Mouse (Mus musculus) small intestine, adult 2 months (tissue): Measurements from ENCODE around the gene Acadm.

Experiments used
- CTCF ChIP-seq: fragments of 200-500 bp; IDR thresholded peaks from 2 replicates; pipeline ENCODE4 v1.5.1; 2012; ENCODE audit warnings: low read depth, mild to moderate bottlenecking, control low read depth, inconsistent platforms, low read length, moderate library complexity, mixed read lengths; ENCODE audit not compliant: insufficient replicate concordance, insufficient read length; ENCODE audit errors: extremely low read depth
- POLR2A ChIP-seq: fragments of 200-500 bp; IDR thresholded peaks from 2 replicates; pipeline ENCODE4 v1.6.1; 2012; ENCODE audit warnings: low read depth, mild to moderate bottlenecking, control low read depth, inconsistent platforms, low read length, moderate library complexity

DNA sequence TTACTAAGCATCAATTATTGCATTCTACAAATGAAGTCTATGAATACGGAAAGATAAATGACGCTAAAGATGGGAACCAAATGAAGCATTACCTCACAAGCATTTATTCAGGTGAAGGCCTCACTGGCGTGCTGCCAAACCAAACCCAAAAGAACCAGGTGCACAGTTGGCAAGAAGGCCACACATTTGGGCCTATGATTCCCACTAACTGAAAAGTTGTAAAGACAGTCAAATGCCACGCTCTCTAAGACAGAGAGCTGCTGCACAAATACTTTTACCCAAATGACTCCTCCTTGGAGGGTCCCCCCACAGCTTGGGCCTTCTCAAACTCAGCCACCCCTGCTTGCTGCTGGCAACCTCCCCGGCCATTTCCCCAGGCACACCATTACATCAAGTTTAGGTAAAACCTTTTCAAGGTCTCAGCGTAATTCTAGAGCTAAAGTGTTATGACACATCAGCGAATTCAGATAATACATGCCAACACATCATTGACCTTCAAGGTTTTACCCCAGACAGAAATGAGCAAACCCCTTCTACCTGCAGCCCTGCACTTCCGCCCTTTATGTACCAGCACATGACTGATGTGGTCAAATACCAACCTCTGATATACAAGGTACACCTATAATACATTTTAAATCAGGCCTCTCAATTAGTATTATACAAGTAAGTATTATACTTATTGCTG is 33.1 kb downstream of the Acadm start:
- TF ChIP-seq CTCF (no peak), POLR2A (no peak)
